Mouse (Mus musculus): ENCODE data around the gene Rps6ka1. TPM values are rescaled to one million over a fixed set of nuclear protein-coding genes. Genes with fewer than 3 reads are reported as not detected.
"Not testable (repeated sequence)": the region's sequence is repeated elsewhere in the genome, so short reads cannot be mapped to it uniquely, and the experiment has no call there.

The Rps6ka1 gene
- polyA plus RNA-seq, 1 experiment from 2014 or later = 38.5 TPM

DNA sequence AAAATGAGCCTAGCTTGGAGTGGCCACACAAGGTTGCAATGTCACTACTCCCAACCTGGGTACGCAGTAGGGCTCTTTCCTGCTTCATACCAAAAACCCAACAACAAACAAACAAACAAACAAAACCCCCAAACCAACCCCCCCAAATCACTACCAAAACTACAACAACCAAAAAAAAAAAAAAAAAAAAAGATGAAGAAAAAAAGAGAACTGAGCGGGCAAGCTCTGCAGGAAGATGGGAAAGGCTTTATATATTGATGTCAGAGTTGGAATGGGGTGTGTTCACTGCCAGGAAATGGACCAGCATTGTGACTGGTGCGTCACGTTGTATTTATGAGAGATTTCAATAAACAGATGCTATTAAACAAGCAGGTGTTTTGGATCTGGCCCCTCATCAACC lies 33.0 kb downstream of the Rps6ka1 start:
- H3K36me3 ChIP-seq = peaks cover 25% of the 10 kb centered on the region

GRCm38 (mm10) chr4:133853630-133854029 lies 34.0 kb downstream of the Rps6ka1 start:
- no peak overlapping the region for H3K27ac ChIP-seq (replicated peaks)
- H3K4me1 ChIP-seq = no peaks in the 10 kb centered on the region
- no peaks in the 10 kb centered on the region for H3K27me3 ChIP-seq
- no peaks in the 10 kb centered on the region for H3K9me3 ChIP-seq (replicated peaks)
- WGBS = 76% methylated on average over 10 of the region's 10 CpGs
- no peak overlapping the region for H3K9ac ChIP-seq
- ATAC-seq (ENCODE audit: insufficient number of reproducible peaks, low FRiP score, low TSS enrichment, low read depth) = no peak
- peaks cover 17% of the 10 kb centered on the region for H3K36me3 ChIP-seq
- H3K4me3 ChIP-seq (replicated peaks) = no peak overlapping the region
- H3K4me2 ChIP-seq (replicated peaks) = no peak overlapping the region

More for the DNA sequence above, 33.0 kb downstream of the Rps6ka1 start:
- Histone ChIP-seq H3K27ac (replicated peaks) (no peak overlapping the region), H3K9ac (no peak overlapping the region), H3K4me3 (replicated peaks) (no peak overlapping the region), H3K27me3 (no peaks in the 10 kb centered on the region), H3K4me2 (replicated peaks) (no peak overlapping the region), H3K4me1 (no peaks in the 10 kb centered on the region), H3K9me3 (replicated peaks) (no peaks in the 10 kb centered on the region)
- no peak for ATAC-seq (ENCODE audit: insufficient number of reproducible peaks, low FRiP score, low TSS enrichment, low read depth)
- WGBS = 86% methylated on average over 4 of the region's 4 CpGs

DNA sequence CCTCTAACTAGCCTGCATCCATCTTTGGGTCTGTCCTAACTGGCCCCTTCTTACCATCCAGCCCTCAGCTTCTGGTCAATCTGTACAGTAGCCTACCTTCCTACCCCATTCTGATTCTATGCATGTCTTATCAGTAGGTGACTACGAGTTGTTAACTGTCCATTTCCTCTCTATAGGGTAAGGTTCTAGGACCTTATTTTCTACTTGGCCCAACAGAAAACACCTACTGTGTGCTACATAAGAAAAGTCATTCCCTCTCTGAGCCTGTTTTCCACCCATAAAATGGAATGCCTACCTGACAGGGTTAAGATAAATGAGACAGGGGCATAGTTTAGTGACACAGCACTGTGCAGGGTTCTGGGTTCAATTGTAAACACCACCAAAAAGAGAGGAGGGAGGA lies 41.0 kb downstream of the Rps6ka1 start:
- Histone ChIP-seq H3K9me3 (replicated peaks) (no peaks in the 10 kb centered on the region), H3K4me1 (no peaks in the 10 kb centered on the region), H3K36me3 (peaks cover 31% of the 10 kb centered on the region), H3K27me3 (no peaks in the 10 kb centered on the region), H3K4me3 (replicated peaks) (no peak overlapping the region), H3K4me2 (replicated peaks) (no peak overlapping the region), H3K27ac (replicated peaks) (no peak overlapping the region), H3K9ac (no peak overlapping the region)
- whole genome bisulfite sequencing = 90% methylated on average over 1 of the region's 1 CpGs
- no peak for ATAC-seq (ENCODE audit: insufficient number of reproducible peaks, low FRiP score, low TSS enrichment, low read depth)

GRCm38 (mm10) chr4:133845060-133845459 lies 42.5 kb downstream of the Rps6ka1 start:
- no peak for ATAC-seq (ENCODE audit: insufficient number of reproducible peaks, low FRiP score, low TSS enrichment, low read depth)
- H3K4me1 ChIP-seq = no peaks in the 10 kb centered on the region
- H3K9ac ChIP-seq = no peak overlapping the region
- H3K4me2 ChIP-seq (replicated peaks) = no peak overlapping the region
- peaks cover 21% of the 10 kb centered on the region; the same call in 1 of the 2 replicates for H3K36me3 ChIP-seq
- no peaks in the 10 kb centered on the region for H3K27me3 ChIP-seq
- 88% methylated on average over 9 of the region's 9 CpGs for WGBS
- no peaks in the 10 kb centered on the region for H3K9me3 ChIP-seq (replicated peaks)
- no peak overlapping the region for H3K4me3 ChIP-seq (replicated peaks)
- H3K27ac ChIP-seq (replicated peaks) = no peak overlapping the region

- no peak overlapping the region for H3K27ac ChIP-seq (replicated peaks)
Measured at GRCm38 (mm10) chr4:133844209-133844841, 43.3 kb downstream of the Rps6ka1 start.

DNA sequence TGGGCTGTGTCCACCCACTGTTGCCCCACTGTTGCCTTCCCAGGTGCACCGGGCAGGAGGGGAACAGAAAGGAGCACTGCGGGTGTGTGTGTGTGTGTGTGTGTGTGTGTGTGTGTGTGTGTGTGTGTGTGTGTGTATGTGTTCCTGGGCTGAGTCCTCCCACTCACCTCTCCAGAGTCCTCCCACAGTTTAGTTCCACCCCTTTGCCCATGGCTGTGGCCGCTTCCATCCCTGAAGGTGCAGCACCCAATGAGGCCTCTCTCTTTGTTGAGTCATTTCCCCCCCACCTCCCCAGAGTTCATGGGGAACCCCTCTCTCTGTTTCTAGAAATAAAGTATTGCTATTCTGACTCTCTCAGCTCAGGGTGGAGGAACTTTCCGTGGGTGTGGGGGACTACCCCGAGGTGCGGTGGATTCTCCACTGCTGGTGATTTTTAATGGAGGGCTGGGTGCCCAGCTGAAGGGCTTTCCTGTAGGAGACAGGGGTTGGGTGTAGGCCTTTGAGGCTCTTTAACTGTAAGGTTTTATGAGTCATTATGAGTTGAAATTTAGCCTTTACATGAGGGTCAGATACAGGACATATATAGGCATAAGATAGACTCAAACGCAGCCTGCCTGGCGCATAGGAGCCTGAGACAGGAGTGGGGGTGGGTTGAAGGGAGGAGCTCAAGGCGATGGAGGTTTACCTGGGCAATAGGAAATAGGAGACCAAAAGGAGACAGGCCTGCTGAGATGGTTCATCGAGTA lies 44.4 kb downstream of the Rps6ka1 start:
- H3K27ac ChIP-seq (replicated peaks) = no peak overlapping the region
- peaks cover 16% of the 10 kb centered on the region; the same call in 1 of the 2 replicates for H3K36me3 ChIP-seq
- H3K9me3 ChIP-seq (replicated peaks) = no peaks in the 10 kb centered on the region
- no peaks in the 10 kb centered on the region for H3K4me1 ChIP-seq
- ATAC-seq (ENCODE audit: insufficient number of reproducible peaks, low FRiP score, low TSS enrichment, low read depth) = no peak
- no peak overlapping the region for H3K4me3 ChIP-seq (replicated peaks)
- WGBS = 89% methylated on average over 10 of the region's 10 CpGs
- no peak overlapping the region for H3K4me2 ChIP-seq (replicated peaks)
- no peak overlapping the region for H3K9ac ChIP-seq
- H3K27me3 ChIP-seq = no peaks in the 10 kb centered on the region

More at GRCm38 (mm10) chr4:133844209-133844841, 43.3 kb downstream of the Rps6ka1 start:
- Histone ChIP-seq H3K9ac (no peak overlapping the region), H3K27me3 (no peaks in the 10 kb centered on the region), H3K4me3 (replicated peaks) (no peak overlapping the region), H3K36me3 (peaks cover 19% of the 10 kb centered on the region; the same call in 1 of the 2 replicates), H3K9me3 (replicated peaks) (no peaks in the 10 kb centered on the region), H3K4me1 (no peaks in the 10 kb centered on the region), H3K4me2 (replicated peaks) (no peak overlapping the region)
- no peak for ATAC-seq (ENCODE audit: insufficient number of reproducible peaks, low FRiP score, low TSS enrichment, low read depth)
- 72% methylated on average over 14 of the region's 14 CpGs for WGBS

GRCm38 (mm10) chr4:133841756-133842483 lies 45.7 kb downstream of the Rps6ka1 start:
- not testable (repeated sequence) for H3K36me3 ChIP-seq; ATAC-seq (ENCODE audit: insufficient number of reproducible peaks, low FRiP score, low TSS enrichment, low read depth); H3K27me3 ChIP-seq; H3K9me3 ChIP-seq (replicated peaks); H3K9ac ChIP-seq; H3K4me1 ChIP-seq; H3K27ac ChIP-seq (replicated peaks); H3K4me2 ChIP-seq (replicated peaks); H3K4me3 ChIP-seq (replicated peaks)
- WGBS = 88% methylated on average over 6 of the region's 7 CpGs

DNA sequence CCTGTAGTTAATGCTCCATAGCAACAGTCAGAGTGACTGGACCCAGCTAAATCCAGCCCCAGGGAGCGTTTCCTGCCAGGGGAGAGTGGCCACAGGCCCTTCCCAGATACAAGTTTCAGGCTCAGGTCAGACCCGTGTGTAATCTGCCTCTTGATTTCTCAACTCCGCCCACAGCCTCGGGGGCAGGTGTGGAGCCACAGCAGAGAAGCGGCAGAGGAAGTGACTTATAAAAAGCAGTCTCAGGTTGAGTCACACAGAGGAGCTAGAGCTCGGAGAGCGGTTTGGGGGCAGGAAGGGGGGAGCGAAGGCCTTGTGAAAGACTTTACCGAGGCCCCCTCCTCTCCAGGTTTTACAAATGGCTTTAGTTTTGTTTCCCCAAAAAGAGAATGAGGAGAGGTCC lies 46.6 kb downstream of the Rps6ka1 start:
- WGBS = 20% methylated on average over 9 of the region's 9 CpGs
- no peak for ATAC-seq (ENCODE audit: insufficient number of reproducible peaks, low FRiP score, low TSS enrichment, low read depth)
- no peak overlapping the region for H3K27ac ChIP-seq (replicated peaks)

DNA sequence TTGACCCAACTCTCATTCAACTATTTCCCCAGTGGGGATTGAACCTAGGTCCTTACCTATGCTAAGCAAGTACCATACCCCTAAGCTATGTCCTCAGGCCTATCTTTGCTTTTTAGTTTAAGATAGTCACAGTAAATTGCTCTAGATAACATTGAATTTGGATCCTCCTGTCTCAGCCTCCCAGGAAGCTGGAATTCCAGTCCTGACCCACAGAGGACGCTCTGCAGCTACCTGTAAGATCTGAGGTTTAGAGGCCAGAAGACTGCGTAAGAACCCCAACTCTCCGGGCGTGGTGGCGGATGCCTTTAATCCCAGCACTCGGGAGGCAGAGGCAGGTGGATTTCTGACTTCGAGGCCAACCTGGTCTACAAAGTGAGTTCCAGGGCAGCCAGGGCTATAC lies 47.1 kb downstream of the Rps6ka1 start:
- Histone ChIP-seq H3K4me1 (no peaks in the 10 kb centered on the region), H3K9me3 (replicated peaks) (no peaks in the 10 kb centered on the region), H3K27ac (replicated peaks) (no peak overlapping the region), H3K9ac (no peak overlapping the region), H3K4me3 (replicated peaks) (no peak overlapping the region), H3K27me3 (no peaks in the 10 kb centered on the region), H3K36me3 (no peaks in the 10 kb centered on the region), H3K4me2 (replicated peaks) (no peak overlapping the region)
- no peak for ATAC-seq (ENCODE audit: insufficient number of reproducible peaks, low FRiP score, low TSS enrichment, low read depth)
- 90% methylated on average over 7 of the region's 7 CpGs for WGBS

More for the DNA sequence above, 46.6 kb downstream of the Rps6ka1 start:
- no peaks in the 10 kb centered on the region for H3K27me3 ChIP-seq
- H3K4me1 ChIP-seq = no peaks in the 10 kb centered on the region
- no peak overlapping the region for H3K4me2 ChIP-seq (replicated peaks)
- no peaks in the 10 kb centered on the region for H3K36me3 ChIP-seq
- H3K4me3 ChIP-seq (replicated peaks) = no peak overlapping the region
- H3K9me3 ChIP-seq (replicated peaks) = no peaks in the 10 kb centered on the region
- H3K9ac ChIP-seq = no peak overlapping the region

- WGBS = 68% methylated on average over 4 of the region's 4 CpGs
- Histone ChIP-seq H3K9me3 (replicated peaks) (no peaks in the 10 kb centered on the region), H3K4me2 (replicated peaks) (no peak overlapping the region), H3K36me3 (no peaks in the 10 kb centered on the region), H3K27ac (replicated peaks) (no peak overlapping the region), H3K4me3 (replicated peaks) (no peak overlapping the region), H3K4me1 (no peaks in the 10 kb centered on the region), H3K9ac (no peak overlapping the region), H3K27me3 (no peaks in the 10 kb centered on the region)
- ATAC-seq (ENCODE audit: insufficient number of reproducible peaks, low FRiP score, low TSS enrichment, low read depth) = no peak
Measured at GRCm38 (mm10) chr4:133839385-133839826, 48.2 kb downstream of the Rps6ka1 start.

DNA sequence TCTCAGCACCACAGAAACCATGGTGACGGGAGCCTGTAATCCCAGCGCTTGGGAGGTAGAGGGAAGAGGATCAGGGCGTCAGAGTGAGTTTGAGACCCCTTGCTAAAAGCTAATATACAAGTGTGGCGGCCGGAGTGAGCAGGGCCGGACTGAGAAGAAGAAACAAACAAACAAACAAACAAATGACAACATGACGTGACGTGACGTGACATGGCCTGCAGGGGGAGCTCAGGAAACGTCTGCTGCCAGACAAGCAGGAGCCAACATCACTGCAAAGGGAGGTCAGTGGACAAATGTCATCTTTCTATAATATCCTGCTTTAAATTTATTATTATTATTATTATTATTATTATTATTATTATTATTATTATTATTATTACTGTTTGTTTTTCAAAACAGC lies 51.0 kb downstream of the Rps6ka1 start:
- no peak overlapping the region for H3K27ac ChIP-seq (replicated peaks)
- no peaks in the 10 kb centered on the region for H3K9me3 ChIP-seq (replicated peaks)
- H3K9ac ChIP-seq = no peak overlapping the region
- no peaks in the 10 kb centered on the region for H3K27me3 ChIP-seq
- no peak overlapping the region for H3K4me3 ChIP-seq (replicated peaks)
- no peak for ATAC-seq (ENCODE audit: insufficient number of reproducible peaks, low FRiP score, low TSS enrichment, low read depth)
- H3K4me1 ChIP-seq = no peaks in the 10 kb centered on the region
- no peak overlapping the region for H3K4me2 ChIP-seq (replicated peaks)
- 54% methylated on average over 10 of the region's 10 CpGs for WGBS
- H3K36me3 ChIP-seq = no peaks in the 10 kb centered on the region

Data from embryonic facial prominence, embryonic 15.5 days (tissue).